ENCODE assay signal across 19 mouse cellular contexts in the genomic region with DNA sequence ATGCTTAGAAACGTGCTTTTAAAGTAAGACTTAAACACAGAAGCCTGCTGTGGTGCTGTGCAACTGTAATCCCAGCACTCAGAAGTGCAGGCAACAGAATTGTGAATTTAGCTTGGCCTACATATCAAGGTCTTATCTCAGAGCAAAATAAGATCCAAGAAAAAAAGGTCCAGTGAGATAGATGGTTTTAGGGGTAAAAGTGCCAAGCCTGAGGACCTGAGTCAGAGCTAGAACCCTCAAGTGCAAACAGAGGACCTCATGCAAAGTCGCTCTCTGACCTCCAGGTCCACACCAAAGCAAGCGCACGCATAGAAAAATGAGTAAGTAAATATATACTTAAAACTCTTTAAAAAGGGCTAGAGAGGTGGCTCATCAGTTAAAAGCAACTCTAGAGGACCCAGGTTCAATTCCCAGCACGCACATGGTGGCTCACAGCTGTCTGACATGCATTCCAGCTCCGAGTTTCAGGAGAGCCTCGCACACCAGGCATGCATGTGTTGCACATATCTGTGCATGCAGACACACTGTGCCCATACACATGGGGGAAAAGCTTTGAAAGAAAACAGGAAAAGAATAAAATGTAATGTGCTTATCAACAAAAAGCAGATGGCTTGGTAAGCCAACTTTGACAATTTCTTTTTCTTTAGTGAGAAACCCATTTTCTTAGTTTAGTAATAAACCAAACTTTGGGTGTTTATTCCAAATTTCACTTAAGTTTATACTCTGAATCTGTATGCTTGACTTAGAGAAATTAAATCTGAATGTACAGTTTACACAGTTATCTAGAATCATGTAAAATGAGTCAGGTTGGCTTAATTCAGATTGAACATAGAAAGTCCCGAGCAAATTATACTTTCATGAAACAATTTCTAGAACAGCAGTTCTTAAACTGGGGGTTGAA. TPM values are rescaled to one million over a fixed set of nuclear protein-coding genes. Genes with fewer than 3 reads are reported as not detected.
DNase-seq lines count a peak whose midpoint lies in the region; ATAC-seq and TF ChIP-seq lines count a peak whose summit lies in the region.
"Had no signal": no experiment of that assay in that cellular context is flagged by ENCODE, and none has a peak within 500 bp of the region (broad histone marks: within the 10 kb centered on the region; RNA-seq: fewer than 3 reads in every experiment).

No protein-coding gene starts in this region.

- no peak for ATAC-seq in heart, embryonic 11.5 days (replicated peaks; ENCODE audit: insufficient number of reproducible peaks, low FRiP score, low TSS enrichment)
- no peak for ATAC-seq in megakaryocyte, adult 5-6 weeks (ENCODE audit: poor library complexity, severe bottlenecking)
- ATAC-seq in liver, embryonic 14.5 days (ENCODE audit: insufficient read depth) = no peak
- no peak for ATAC-seq in hindbrain, postnatal 0 days
- ATAC-seq: forebrain, embryonic 16.5 days; Patski had no signal

- H3K4me3 ChIP-seq in heart, embryonic 11.5 days (ENCODE audit: low read depth, low read length) = no peak overlapping the region
- peak overlapping the region; percentile 78 for H3K4me3 ChIP-seq in megakaryocyte, embryonic 14.5 days (replicated peaks)
- no peak overlapping the region for H3K4me3 ChIP-seq in liver, embryonic 14.5 days (ENCODE audit: insufficient read depth in 1 of 2, low read depth in 2 of 2, low read length in 2 of 2)
- H3K4me3 ChIP-seq in hindbrain, postnatal 0 days (ENCODE audit: low read length) = no peak overlapping the region
- H3K4me3 ChIP-seq: heart, embryonic 15.5 days; midbrain, embryonic 10.5 days had no signal

- no peak overlapping the region for H3K9ac ChIP-seq in heart, embryonic 11.5 days (ENCODE audit: low read depth, low read length)
- peak overlapping the region; percentile 38; the same call in 1 of the 2 replicates for H3K9ac ChIP-seq in liver, embryonic 14.5 days (replicated peaks)
- H3K9ac ChIP-seq in hindbrain, postnatal 0 days (replicated peaks; ENCODE audit: low read length) = no peak overlapping the region
- H3K9ac ChIP-seq: heart, embryonic 15.5 days had no signal

- 0 out of 2 replicates have a peak overlapping the region, but pooled peaks have one; percentile 12 for H3K27ac ChIP-seq in heart, embryonic 11.5 days (ENCODE audit: low read depth, low read length)
- no peak overlapping the region for H3K27ac ChIP-seq in liver, embryonic 14.5 days
- no peak overlapping the region for H3K27ac ChIP-seq in hindbrain, postnatal 0 days
- H3K27ac ChIP-seq: heart, embryonic 15.5 days; midbrain, embryonic 10.5 days had no signal

- no peak overlapping the region for H3K4me2 ChIP-seq in heart, embryonic 11.5 days
- peak overlapping the region; percentile 38 for H3K4me2 ChIP-seq in liver, embryonic 14.5 days (ENCODE audit: low read depth)
- no peak overlapping the region for H3K4me2 ChIP-seq in hindbrain, postnatal 0 days (ENCODE audit: low read depth, low read length)
- H3K4me2 ChIP-seq: heart, embryonic 15.5 days had no signal

- intact Hi-C loops in heart, postnatal 36 days (cut with DNase I) = no loop called here

- H3K36me3 ChIP-seq in heart, embryonic 11.5 days (ENCODE audit: control insufficient read depth, insufficient read depth, low read length) = no peaks in the 10 kb centered on the region
- peaks cover 3% of the 10 kb centered on the region for H3K36me3 ChIP-seq in megakaryocyte, embryonic 14.5 days (replicated peaks; ENCODE audit: low read length)
- peaks cover under 1% of the 10 kb centered on the region for H3K36me3 ChIP-seq in liver, embryonic 14.5 days (replicated peaks; ENCODE audit: control insufficient read depth, insufficient read depth, low read depth)
- no peaks in the 10 kb centered on the region for H3K36me3 ChIP-seq in hindbrain, postnatal 0 days (ENCODE audit: insufficient read depth, low read length)
- H3K36me3 ChIP-seq: heart, embryonic 15.5 days had no signal

- DNase-seq in heart, postnatal 36 days = no peak
- DNase-seq in liver, embryonic 14.5 days (ENCODE audit: low read depth in 3 of 3, low spot score in 3 of 3) = no peak
- peak; percentile 35 for DNase-seq in yolk sac, embryonic 10.5 days (ENCODE audit: low spot score)
- DNase-seq in layer of hippocampus, adult 9-11 months = no peak
- no peak for DNase-seq in hindbrain, postnatal 0 days (ENCODE audit: low spot score)
- DNase-seq: adrenal gland, postnatal 10 days; cerebellum, postnatal 10 days; layer of hippocampus, postnatal 36 days; lung, postnatal 10 days; retina, postnatal 1 day; right cerebral cortex, postnatal 4 days; thymus, postnatal 14 days had no signal

- no peak for TF ChIP-seq CTCF in liver, embryonic 14.5 days (IDR thresholded peaks at IDR 0.05; ENCODE audit: low read depth)
- TF ChIP-seq CTCF in hindbrain, postnatal 0 days (IDR thresholded peaks at IDR 0.05; ENCODE audit: low read depth) = no peak

- WGBS in heart, embryonic 11.5 days (ENCODE audit: insufficient replicate concordance) = 76% methylated on average over 8 of the region's 8 CpGs
- WGBS in liver, embryonic 14.5 days (ENCODE audit: insufficient replicate concordance) = 43% methylated on average over 8 of the region's 8 CpGs
- 81% methylated on average over 8 of the region's 8 CpGs for WGBS in hindbrain, postnatal 0 days

- peaks cover 22% of the 10 kb centered on the region for H3K4me1 ChIP-seq in heart, embryonic 11.5 days (ENCODE audit: control insufficient read depth, insufficient read depth, low read length)
- peaks cover 66% of the 10 kb centered on the region for H3K4me1 ChIP-seq in megakaryocyte, embryonic 14.5 days
- H3K4me1 ChIP-seq in liver, embryonic 14.5 days (replicated peaks; ENCODE audit: control insufficient read depth in 2 of 2, insufficient read depth in 2 of 2, low read length in 1 of 2) = peaks cover 22 to 31% of the 10 kb centered on the region in 2 experiments
- H3K4me1 ChIP-seq in hindbrain, postnatal 0 days (ENCODE audit: insufficient read depth, low read length) = peaks cover 8% of the 10 kb centered on the region; the same call in 1 of the 2 replicates

- TF ChIP-seq EP300 in liver, embryonic 14.5 days (IDR thresholded peaks at IDR 0.05; ENCODE audit: low read depth) = no peak

- H3K9me3 ChIP-seq in heart, embryonic 11.5 days (replicated peaks; ENCODE audit: control insufficient read depth, low read length) = no peaks in the 10 kb centered on the region
- no peaks in the 10 kb centered on the region for H3K9me3 ChIP-seq in megakaryocyte, embryonic 14.5 days
- no peaks in the 10 kb centered on the region for H3K9me3 ChIP-seq in liver, embryonic 14.5 days (ENCODE audit: control insufficient read depth, low read length)
- H3K9me3 ChIP-seq in hindbrain, postnatal 0 days (ENCODE audit: low read length) = no peaks in the 10 kb centered on the region
- H3K9me3 ChIP-seq: heart, embryonic 15.5 days; midbrain, embryonic 10.5 days had no signal

- no peaks in the 10 kb centered on the region for H3K27me3 ChIP-seq in heart, embryonic 11.5 days (ENCODE audit: control insufficient read depth, insufficient read depth, low read length)
- no peaks in the 10 kb centered on the region for H3K27me3 ChIP-seq in megakaryocyte, embryonic 14.5 days (replicated peaks)
- H3K27me3 ChIP-seq in liver, embryonic 14.5 days (ENCODE audit: control insufficient read depth, insufficient read depth, low read length) = no peaks in the 10 kb centered on the region
- no peaks in the 10 kb centered on the region for H3K27me3 ChIP-seq in hindbrain, postnatal 0 days (ENCODE audit: insufficient read depth, low read length)
- H3K27me3 ChIP-seq: heart, embryonic 15.5 days; Patski had no signal

RNA-seq across cellular contexts. Expression of a gene that starts 4.8 kb away (rescaled TPM):
- polyA plus RNA-seq in heart, embryonic 11.5 days (2014; fragmentation: Nextera tagmentation; extraction: Ambion mirVana) = 323 and 330 TPM in 2 replicates
- total RNA-seq in heart, postnatal 36 days (2021) = 100 to 1,000 TPM; 176 to 192 TPM
- polyA plus RNA-seq in megakaryocyte, embryonic 14.5 days (2012; ENCODE audit: insufficient read depth, low replicate concordance) = 8.6 TPM in 1 of 2 replicates, not detected in the other
- 179 and 204 TPM in 2 replicates for total RNA-seq in megakaryocyte, adult 5-6 weeks (2015)
- 106 and 108 TPM in 2 replicates for total RNA-seq in megakaryocyte, adult 5-6 weeks (2017)
- polyA plus RNA-seq in liver, embryonic 14.5 days (2012; rRNA removed) = 22.6 and 74.4 TPM in 2 replicates
- polyA plus RNA-seq in liver, embryonic 14.5 days (2014; fragmentation: Nextera tagmentation; extraction: Ambion mirVana) = 180 and 187 TPM in 2 replicates
- total RNA-seq in hindbrain, postnatal 0 days (2014; rRNA removed) = 54.2 and 94.0 TPM in 2 replicates
- polyA plus RNA-seq in hindbrain, postnatal 0 days (2015; fragmentation: Nextera tagmentation; extraction: Ambion mirVana) = 259 and 290 TPM in 2 replicates

RNA-seq across cellular contexts. Expression of a gene that starts 41.5 kb away (rescaled TPM):
- polyA plus RNA-seq in heart, embryonic 11.5 days (2014; fragmentation: Nextera tagmentation; extraction: Ambion mirVana) = 48.0 and 49.1 TPM in 2 replicates
- total RNA-seq in heart, postnatal 36 days (2021) = 10 to 100 TPM; 39.0 to 39.2 TPM
- polyA plus RNA-seq in megakaryocyte, embryonic 14.5 days (2012; ENCODE audit: insufficient read depth, low replicate concordance) = 10.2 and 16.6 TPM in 2 replicates
- total RNA-seq in megakaryocyte, adult 5-6 weeks (2015) = 20.9 and 24.0 TPM in 2 replicates
- 28.5 and 36.9 TPM in 2 replicates for total RNA-seq in megakaryocyte, adult 5-6 weeks (2017)
- 15.8 and 22.2 TPM in 2 replicates for polyA plus RNA-seq in liver, embryonic 14.5 days (2012; rRNA removed)
- 21.9 and 25.4 TPM in 2 replicates for polyA plus RNA-seq in liver, embryonic 14.5 days (2014; fragmentation: Nextera tagmentation; extraction: Ambion mirVana)
- total RNA-seq in hindbrain, postnatal 0 days (2014; rRNA removed) = 46.3 and 55.0 TPM in 2 replicates
- polyA plus RNA-seq in hindbrain, postnatal 0 days (2015; fragmentation: Nextera tagmentation; extraction: Ambion mirVana) = 40.6 and 43.6 TPM in 2 replicates
